Mouse (Mus musculus): ENCODE measurements around the gene Tcp11l1.

The Tcp11l1 gene

GRCm38 (mm10) chr2:104711585-104712485 is at the start of gene Tcp11l1:
Tcp11l1 (minus strand) TSS chr2:104712169.
- peak; percentile 59 for DNase-seq

- DNase-seq: no peak
These were observed 38.6 kb upstream of the Tcp11l1 start for GRCm38 (mm10) chr2:104750611-104751010.

DNA sequence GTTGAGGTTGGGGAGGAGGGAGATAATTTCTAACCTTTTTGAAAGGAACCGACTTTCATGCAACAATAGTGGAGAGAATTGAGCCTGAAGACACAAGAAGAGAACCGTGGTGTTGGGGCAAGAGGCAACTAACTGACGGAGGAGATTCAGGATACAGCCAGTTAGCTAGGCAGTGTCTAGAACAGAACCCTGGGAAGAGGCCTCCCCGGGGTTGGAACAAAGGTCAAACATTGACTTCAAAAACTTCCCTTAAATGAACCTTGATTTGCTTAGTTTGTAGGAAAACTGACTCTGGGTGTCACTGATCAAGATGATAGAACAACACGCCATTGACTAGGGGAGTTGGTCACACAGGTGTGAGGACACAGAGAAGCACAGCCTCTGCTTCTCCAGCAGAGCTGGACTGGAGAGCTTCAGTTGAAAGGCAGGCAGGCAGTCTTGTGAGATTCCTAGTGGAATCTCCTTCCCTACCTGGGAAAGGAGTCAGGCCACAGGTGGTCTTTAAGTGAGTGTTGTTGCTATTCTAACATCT is 36.7 kb upstream of the Tcp11l1 start:
- no peak for DNase-seq

GRCm38 (mm10) chr2:104746251-104746650 is 34.3 kb upstream of the Tcp11l1 start:
- DNase-seq: no peak

- no peak for DNase-seq
These were observed 32.0 kb upstream of the Tcp11l1 start for GRCm38 (mm10) chr2:104743971-104744370.

DNA sequence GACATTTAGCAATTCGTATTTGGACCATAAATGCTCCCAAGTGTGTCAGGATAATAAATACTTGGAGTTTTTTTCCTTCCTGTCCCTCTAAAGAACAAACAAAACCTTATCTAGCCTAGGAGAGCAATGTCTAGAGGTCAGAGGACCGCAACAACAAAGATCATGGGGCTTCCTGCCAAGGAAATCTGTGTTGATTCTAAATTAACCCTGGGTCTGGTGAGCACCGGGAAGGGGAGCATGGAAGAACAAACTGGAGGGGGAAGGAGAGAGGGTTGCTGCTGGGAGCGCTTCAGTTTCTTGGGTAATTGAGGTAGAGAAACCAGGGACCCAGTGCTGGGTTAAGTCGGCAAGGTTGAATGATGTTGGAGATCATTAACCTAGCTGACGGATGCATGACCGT is 31.2 kb upstream of the Tcp11l1 start:
- DNase-seq: peak; percentile 60

- DNase-seq: peak; percentile 89
These were observed 30.7 kb upstream of the Tcp11l1 start, which contains the start of gene Depdc7 for GRCm38 (mm10) chr2:104742741-104743064. Depdc7 (minus strand) TSS chr2:104742878.

DNA sequence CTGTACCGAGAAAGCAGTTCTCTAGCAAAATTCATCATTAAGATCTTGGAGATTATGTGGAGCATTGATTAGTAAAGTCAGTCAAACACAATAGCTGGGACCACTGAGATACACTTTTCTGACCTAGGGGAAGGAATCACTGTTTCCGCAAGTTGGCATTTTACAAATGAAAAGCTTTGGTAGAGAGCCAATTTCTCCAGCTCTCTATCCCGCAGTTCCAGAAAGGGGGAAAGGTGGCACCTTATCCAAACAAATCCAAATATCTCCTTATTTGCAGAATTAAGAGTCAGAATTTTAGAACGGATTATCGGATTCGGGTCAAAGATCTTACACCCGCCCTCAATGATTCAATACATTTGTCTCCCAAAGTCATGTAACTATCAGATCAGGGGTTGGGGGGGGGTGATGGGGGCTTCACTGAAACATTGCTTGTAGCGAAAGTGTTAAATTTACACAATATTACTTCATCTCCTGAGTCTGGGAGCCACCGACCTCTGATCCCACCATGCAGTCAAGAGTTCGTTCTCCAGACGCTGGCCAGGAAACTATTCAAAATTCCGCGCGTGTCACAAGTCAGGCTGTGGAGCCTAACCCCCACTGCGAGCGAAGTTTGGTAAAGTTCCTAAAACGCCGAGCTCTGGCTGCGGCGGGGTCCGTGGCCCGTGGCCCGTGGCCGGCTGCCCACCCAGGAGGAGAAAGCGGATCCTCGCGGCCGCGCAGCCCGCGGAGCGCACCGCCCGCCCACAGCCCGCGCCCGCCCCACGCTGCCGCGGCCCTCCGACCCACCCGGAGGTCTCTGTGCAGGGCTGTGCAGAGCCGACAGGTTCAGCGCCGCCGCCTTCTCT is 30.1 kb upstream of the Tcp11l1 start:
- no peak for DNase-seq

DNA sequence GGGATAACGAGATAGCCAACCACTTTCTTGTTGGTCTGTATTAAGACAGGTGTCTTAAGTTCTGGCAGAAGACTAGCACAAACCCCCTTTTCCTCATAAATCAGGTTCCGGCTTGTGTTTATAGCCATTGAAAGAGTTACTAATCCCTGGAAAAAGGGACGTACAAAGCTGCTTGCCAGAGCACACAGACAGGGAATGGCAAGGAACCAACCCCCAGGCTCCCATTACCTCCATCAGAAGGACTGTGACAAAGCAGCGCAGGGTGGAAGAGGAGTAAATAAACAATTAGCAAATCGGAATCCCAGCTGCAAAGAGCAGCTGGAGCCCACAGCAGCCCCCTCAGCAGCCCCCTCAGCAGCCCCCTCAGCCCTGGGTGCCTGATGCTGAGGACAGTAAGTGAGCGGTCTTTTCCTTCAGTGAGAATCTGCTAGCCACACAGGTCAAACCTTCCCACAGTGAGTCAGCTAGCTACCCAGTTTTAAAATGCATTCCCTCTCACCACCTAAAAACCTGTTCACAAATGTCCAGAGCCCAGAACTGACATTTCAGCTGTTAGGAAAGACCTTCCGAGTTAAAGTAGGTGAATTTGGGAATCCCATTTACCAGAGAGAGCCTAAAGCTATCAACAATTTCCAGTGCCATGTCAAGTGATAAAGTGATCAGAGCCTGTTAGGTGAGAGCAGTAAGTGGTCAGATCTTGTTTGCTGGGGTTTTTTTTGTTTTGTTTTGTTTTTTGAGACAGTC is 29.2 kb upstream of the Tcp11l1 start:
- DNase-seq: no peak

DNA sequence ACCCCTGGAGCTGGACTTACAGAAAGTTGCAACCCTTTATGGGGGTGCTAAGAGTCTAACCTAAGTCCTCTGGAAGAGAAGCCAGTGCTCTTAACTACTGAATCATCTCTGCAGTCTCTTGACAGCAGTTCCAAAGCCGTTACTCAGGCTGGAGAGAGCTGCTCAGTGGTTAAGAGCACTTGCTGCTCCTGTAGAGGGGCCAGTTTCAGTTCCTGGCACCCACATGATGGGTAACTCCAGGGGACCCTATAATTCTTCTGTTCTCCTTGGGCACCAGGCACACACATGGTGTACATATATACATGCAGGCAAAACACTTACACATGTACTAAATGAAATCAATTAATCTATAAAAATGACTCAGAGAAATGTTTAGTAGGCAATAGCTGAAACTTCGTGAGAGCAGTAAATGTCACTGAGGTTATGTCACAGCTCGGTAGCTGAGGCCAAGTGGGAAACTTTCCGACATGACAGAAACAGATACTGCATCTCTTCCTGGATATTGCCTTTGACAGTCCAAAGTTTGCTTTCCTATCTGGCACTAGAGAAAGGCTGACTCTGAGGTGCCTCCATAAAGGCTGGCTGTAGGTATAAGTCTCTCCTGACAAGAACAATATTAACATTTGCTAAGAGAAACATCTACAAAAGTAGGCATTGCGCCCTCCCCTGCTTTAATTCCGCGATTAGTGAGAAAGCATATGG is 28.4 kb upstream of the Tcp11l1 start:
- DNase-seq: no peak

- no peak for DNase-seq
These were observed 27.7 kb upstream of the Tcp11l1 start for GRCm38 (mm10) chr2:104739691-104740090.

DNA sequence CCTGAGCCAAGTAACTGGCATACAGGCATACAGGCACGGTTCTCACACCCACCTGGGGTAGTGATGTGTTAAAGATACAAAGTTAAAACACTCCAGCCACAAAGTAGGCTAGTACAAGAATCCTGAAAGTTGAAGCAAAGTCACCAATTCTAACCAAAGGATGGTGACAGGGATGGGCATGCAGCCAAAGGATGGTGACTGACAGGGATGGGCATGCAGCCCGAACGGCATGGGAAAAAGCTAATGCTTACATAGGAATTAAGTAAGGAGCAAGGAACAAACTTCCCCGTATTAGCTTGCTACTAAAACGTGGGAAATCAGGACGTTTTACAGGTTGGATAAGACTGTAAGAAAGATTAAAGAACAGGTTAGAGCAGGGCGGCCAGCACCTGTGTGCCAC is 24.3 kb upstream of the Tcp11l1 start:
- no peak for DNase-seq

- no peak for DNase-seq
These were observed 20.7 kb upstream of the Tcp11l1 start for GRCm38 (mm10) chr2:104732562-104733256.

DNA sequence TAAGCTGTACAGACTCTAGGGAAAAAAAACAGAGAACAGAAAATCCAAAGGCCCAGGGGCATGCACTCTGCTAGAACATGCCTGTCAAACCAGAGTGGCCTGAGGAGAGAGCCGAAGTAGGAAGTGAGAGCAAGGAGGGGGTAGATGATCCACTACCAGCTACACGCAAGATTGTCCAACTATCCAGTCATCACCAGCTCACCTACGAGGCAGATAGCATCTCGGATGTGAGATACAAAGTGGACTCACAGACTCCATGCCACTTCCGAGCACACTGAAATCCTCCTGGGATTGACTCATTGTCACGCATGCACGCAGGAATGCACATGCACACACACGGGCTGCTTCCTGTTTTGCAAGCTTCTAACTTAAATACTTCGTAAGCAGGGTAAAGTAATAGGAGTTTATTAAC is 20.1 kb upstream of the Tcp11l1 start:
- no peak for DNase-seq

DNA sequence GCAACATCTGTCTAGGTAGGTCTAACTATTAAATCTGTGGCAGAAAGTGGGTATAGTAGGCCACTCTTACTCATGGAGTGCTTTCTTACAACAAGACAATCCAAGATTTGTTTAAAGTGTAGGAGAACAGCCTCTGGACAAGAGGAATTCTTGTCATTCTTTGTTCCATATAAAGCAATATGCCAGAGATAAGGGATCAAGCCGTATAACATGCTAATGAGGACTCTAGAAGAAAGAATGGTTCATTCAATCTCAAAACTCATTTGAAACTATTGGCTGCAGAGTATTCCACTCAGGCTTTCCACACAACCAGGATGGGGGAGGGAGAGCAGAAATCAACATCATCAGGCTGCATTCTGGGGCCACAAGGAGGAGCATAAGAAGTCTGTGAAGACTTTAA is 15.4 kb upstream of the Tcp11l1 start:
- DNase-seq: no peak

DNA sequence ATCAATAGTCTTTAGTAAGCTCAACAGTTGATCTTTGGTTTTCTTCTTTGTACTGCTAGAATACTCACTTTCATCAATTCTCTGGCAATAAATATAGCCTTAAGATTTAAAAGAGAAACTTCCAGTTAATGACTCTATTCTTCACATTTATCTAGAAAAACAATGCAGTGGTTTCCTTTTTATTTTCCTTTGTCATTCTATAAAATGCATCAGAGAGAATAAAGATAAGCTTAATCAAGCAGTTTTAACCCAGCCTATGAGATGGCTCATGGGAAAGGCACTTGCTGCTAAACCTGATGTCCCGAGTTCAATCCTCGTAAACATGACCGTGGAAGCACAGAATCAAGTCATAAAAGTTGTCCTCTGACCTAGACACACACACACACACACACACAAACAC is 10.1 kb upstream of the Tcp11l1 start:
- no peak for DNase-seq

DNA sequence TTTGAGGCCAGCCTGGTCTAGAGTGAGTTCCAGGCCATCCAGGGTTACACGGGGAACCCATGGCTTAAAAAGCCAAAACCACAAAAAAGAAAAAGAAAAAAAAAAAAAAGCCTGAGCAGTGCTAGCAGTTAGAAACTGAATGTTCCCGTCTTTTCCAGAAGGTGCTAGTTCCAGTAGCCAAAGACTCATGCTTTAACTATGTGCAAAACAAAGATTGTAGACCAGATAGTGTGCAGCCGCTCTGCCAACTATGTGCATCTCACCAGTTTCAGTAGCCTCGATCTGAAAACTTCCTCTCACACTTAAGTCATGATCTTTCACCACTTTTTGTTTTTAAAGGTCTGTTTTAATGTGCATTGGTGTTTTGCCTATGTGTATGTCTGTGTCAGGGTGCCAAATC is 5.9 kb upstream of the Tcp11l1 start:
- no peak for DNase-seq

- DNase-seq: no peak
These were observed 5.3 kb upstream of the Tcp11l1 start for GRCm38 (mm10) chr2:104717231-104717735.

- no peak for DNase-seq
These were observed 4.3 kb upstream of the Tcp11l1 start, which contains the start of gene Pin1rt1 for GRCm38 (mm10) chr2:104716279-104716678. Pin1rt1 (minus strand) TSS chr2:104716379.

DNA sequence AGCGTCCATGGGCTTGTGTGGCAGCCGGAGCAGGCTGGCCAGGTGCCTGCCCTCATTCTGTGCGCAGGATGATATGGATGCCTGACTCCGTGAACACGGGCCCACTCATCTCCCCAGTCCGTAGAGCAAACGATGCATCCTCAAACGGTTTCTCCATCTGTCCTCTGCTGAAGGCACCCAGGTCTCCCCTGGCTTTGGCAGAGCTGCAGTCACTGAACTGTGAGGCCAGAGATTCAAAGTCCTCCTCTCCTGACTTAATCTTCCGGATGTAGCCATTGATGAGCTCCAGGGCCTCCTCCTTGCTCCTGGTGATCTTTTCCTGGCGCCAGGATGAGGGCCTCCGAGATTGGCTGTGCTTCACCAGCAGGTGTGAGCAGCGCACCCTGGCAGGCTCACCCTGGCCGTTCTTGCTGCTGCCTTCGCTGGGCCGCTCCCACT is 2.3 kb upstream of the Tcp11l1 start:
- peak; percentile 60 for DNase-seq

DNA sequence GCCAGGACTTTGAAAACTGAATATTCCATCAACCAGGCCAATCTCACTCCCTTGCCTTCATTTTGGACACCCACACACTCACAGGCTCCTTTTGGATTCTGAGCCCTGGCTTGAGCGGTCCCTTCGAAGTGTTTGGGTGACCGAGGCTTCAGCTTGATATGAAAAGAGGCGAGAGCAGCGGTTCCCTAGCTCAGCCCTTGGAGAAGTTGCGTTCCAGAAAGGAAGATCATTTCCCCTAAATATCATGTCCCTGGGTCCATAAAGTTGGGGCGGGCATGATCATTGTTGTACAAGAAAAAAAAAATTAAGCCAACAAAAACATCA is 479 bp upstream of the Tcp11l1 start:
- DNase-seq: no peak
